Mouse (Mus musculus) heart, adult 2 months (tissue): ENCODE results near the gene Muc1.

Experiments used
- CTCF ChIP-seq: fragments of 200-600 bp; IDR thresholded peaks from 2 replicates; pipeline ENCODE4 v1.8.1; 2022; ENCODE audit warnings: antibody characterized with exemption, mild to moderate bottlenecking, moderate library complexity
- POLR2A ChIP-seq: fragments of 200-500 bp; IDR thresholded peaks from 2 replicates; pipeline ENCODE4 v1.6.1; 2011; ENCODE audit warnings: mild to moderate bottlenecking, low read depth, low read length, control low read depth; ENCODE audit not compliant: insufficient read depth

DNA sequence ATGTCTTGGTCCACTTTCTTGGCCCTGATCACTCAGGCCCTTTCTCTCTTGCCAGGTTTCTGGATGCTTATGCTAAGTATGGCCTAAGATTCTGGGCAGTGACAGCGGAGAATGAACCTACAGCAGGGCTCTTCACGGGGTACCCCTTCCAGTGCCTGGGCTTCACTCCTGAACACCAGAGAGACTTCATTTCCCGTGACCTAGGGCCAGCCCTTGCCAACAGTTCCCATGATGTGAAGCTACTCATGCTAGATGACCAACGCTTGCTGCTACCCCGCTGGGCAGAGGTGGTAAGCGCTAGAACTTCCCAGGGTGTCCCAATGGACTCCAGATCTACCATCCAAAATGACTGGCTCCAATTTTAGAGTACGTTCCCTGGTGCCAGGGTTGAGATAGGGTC is 22.8 kb upstream of the Muc1 start:
- TF ChIP-seq CTCF (no peak), POLR2A (no peak)
